Mouse (Mus musculus) ES-Bruce4 (cell line): ENCODE data around the gene Bsnd. TPM values are rescaled to one million over a fixed set of nuclear protein-coding genes. Genes with fewer than 3 reads are reported as not detected.
A peak's percentile ranks its signal among the peaks of the same experiment; 100 is the strongest.

Experiments used
- H3K27ac ChIP-seq: 2 replicates; pipeline ENCODE4 v1.5.1; 2012; ENCODE audit warnings: low read length, inconsistent platforms; ENCODE audit not compliant: insufficient read depth
- H3K27me3 ChIP-seq: 2 replicates; pipeline ENCODE4 v1.6.1; 2012; ENCODE audit warnings: mild to moderate bottlenecking, low read length, inconsistent platforms; ENCODE audit not compliant: control insufficient read depth, poor library complexity, insufficient read depth, severe bottlenecking
- H3K36me3 ChIP-seq: 2 replicates; pipeline ENCODE4 v1.6.1; 2012; ENCODE audit warnings: inconsistent platforms, mild to moderate bottlenecking, low read length, moderate library complexity; ENCODE audit not compliant: control insufficient read depth, poor library complexity, insufficient read depth, severe bottlenecking
- H3K4me1 ChIP-seq: one replicate; pipeline ENCODE4 v1.8.1; 2011; ENCODE audit warnings: low read length; ENCODE audit not compliant: control insufficient read depth, insufficient read depth
- H3K4me3 ChIP-seq: 2 replicates; pipeline ENCODE4 v1.5.1; 2011; ENCODE audit warnings: low read depth, mild to moderate bottlenecking, low read length
- H3K9ac ChIP-seq: 2 replicates; pipeline ENCODE4 v1.6.1; 2012; ENCODE audit warnings: low read depth, mild to moderate bottlenecking, inconsistent platforms; ENCODE audit not compliant: poor library complexity, severe bottlenecking
- H3K9me3 ChIP-seq: replicated peaks from 2 replicates; pipeline ENCODE4 v1.6.1; 2012; ENCODE audit warnings: mild to moderate bottlenecking, low read length, inconsistent platforms; ENCODE audit not compliant: control insufficient read depth, poor library complexity, insufficient read depth, severe bottlenecking
- CTCF ChIP-seq: IDR thresholded peaks from one replicate; pipeline ENCODE4 v1.8.1; 2011; ENCODE audit warnings: low read depth, low read length
- EP300 ChIP-seq: IDR thresholded peaks from 2 replicates; pipeline ENCODE4 v1.6.1; 2011; ENCODE audit warnings: low read depth, low read length; ENCODE audit not compliant: insufficient read depth
- POLR2A ChIP-seq: IDR thresholded peaks from one replicate; pipeline ENCODE4 v1.8.1; 2011; ENCODE audit warnings: low read length; ENCODE audit not compliant: insufficient read depth
- polyA plus RNA-seq: library from polyadenylated mRNA; stranded (reverse); fragments of >200 nt; gene quantifications from 2 replicates; pipeline ENCODE4 v1.2.4, GENCODE M21; 2011; ENCODE audit warnings: low read depth; ENCODE audit not compliant: missing spikeins, insufficient read depth, insufficient read length

Gene Bsnd
- not detected in 2 replicates for polyA plus RNA-seq

- H3K9me3 ChIP-seq, result no peaks in the 10 kb centered on the region
- H3K36me3 ChIP-seq, result no peaks in the 10 kb centered on the region
- no peaks in the 10 kb centered on the region for H3K4me1 ChIP-seq
- H3K9ac ChIP-seq, result no peak within 1 kb of the TSS
- H3K27me3 ChIP-seq, result no peaks in the 10 kb centered on the region
- H3K4me3 ChIP-seq, result no peak within 1 kb of the TSS
- no peak within 1 kb of the TSS for H3K27ac ChIP-seq
- TF ChIP-seq EP300 (no peak), CTCF (no peak), POLR2A (no peak)
These were observed at the start of gene Bsnd for GRCm38 (mm10) chr4:106492116-106492515. Bsnd (minus strand) TSS chr4:106492283.

GRCm38 (mm10) chr4:106541491-106541890, 49.4 kb upstream of the Bsnd start:
- Histone ChIP-seq H3K9me3 (no peaks in the 10 kb centered on the region), H3K9ac (no peak overlapping the region), H3K4me1 (no peaks in the 10 kb centered on the region), H3K27ac (no peak overlapping the region), H3K4me3 (no peak overlapping the region), H3K27me3 (no peaks in the 10 kb centered on the region), H3K36me3 (no peaks in the 10 kb centered on the region)
- TF ChIP-seq EP300, result no peak
- TF ChIP-seq CTCF, result no peak
- no peak for TF ChIP-seq POLR2A

GRCm38 (mm10) chr4:106539756-106540155, 47.7 kb upstream of the Bsnd start:
- H3K4me1 ChIP-seq, result no peaks in the 10 kb centered on the region
- H3K4me3 ChIP-seq, result no peak overlapping the region
- no peaks in the 10 kb centered on the region for H3K27me3 ChIP-seq
- no peaks in the 10 kb centered on the region for H3K9me3 ChIP-seq
- no peak overlapping the region for H3K27ac ChIP-seq
- H3K9ac ChIP-seq, result no peak overlapping the region
- TF ChIP-seq EP300, result no peak
- TF ChIP-seq POLR2A, result no peak
- no peak for TF ChIP-seq CTCF
- no peaks in the 10 kb centered on the region for H3K36me3 ChIP-seq

- H3K27ac ChIP-seq, result no peak overlapping the region
- TF ChIP-seq CTCF (no peak), EP300 (no peak), POLR2A (no peak)
- no peak overlapping the region for H3K9ac ChIP-seq
- H3K4me1 ChIP-seq, result no peaks in the 10 kb centered on the region
- H3K4me3 ChIP-seq, result no peak overlapping the region
- H3K9me3 ChIP-seq, result no peaks in the 10 kb centered on the region
- H3K27me3 ChIP-seq, result no peaks in the 10 kb centered on the region
- no peaks in the 10 kb centered on the region for H3K36me3 ChIP-seq
These were observed 42.2 kb upstream of the Bsnd start for GRCm38 (mm10) chr4:106534256-106534655.

- Histone ChIP-seq H3K27ac (no peak overlapping the region), H3K9me3 (no peaks in the 10 kb centered on the region), H3K27me3 (no peaks in the 10 kb centered on the region), H3K9ac (no peak overlapping the region), H3K36me3 (no peaks in the 10 kb centered on the region), H3K4me1 (no peaks in the 10 kb centered on the region), H3K4me3 (no peak overlapping the region)
- TF ChIP-seq POLR2A (no peak), CTCF (peak; percentile 39)
These were observed 41.5 kb upstream of the Bsnd start for GRCm38 (mm10) chr4:106533421-106534080.

- Histone ChIP-seq H3K27me3 (no peaks in the 10 kb centered on the region), H3K36me3 (no peaks in the 10 kb centered on the region), H3K4me3 (no peak overlapping the region), H3K27ac (no peak overlapping the region), H3K9me3 (no peaks in the 10 kb centered on the region), H3K4me1 (no peaks in the 10 kb centered on the region), H3K9ac (no peak overlapping the region)
- TF ChIP-seq CTCF, result no peak
- TF ChIP-seq POLR2A, result no peak
- TF ChIP-seq EP300, result no peak
These were observed 38.0 kb upstream of the Bsnd start for GRCm38 (mm10) chr4:106530113-106530482.
